Mouse (Mus musculus) gonadal fat pad, adult 2 months (tissue): ENCODE results near the gene Cd2bp2. TPM values are rescaled to one million over a fixed set of nuclear protein-coding genes. Genes with fewer than 3 reads are reported as not detected.

Source experiments
- DNase-seq: peaks from one replicate; pipeline ENCODE4 v3.0.0-alpha.2; 2012; ENCODE audit warnings: low read depth
- polyA plus RNA-seq: library from polyadenylated mRNA; depleted of rRNA; stranded (reverse); fragments of >200 nt; gene quantifications from 2 replicates; pipeline ENCODE4 v1.2.3, GENCODE M21; 2012; rRNA removed

Cd2bp2 gene
- polyA plus RNA-seq, result 29.3 and 32.5 TPM in 2 replicates

- DNase-seq, result peak; percentile 82
These were observed at the start of gene Cd2bp2 for GRCm38 (mm10) chr7:127195544-127196295. Gene Cd2bp2 (minus strand): TSS chr7:127196050.

- no peak for DNase-seq
These were observed 49.0 kb upstream of the Cd2bp2 start for GRCm38 (mm10) chr7:127244658-127245510.

GRCm38 (mm10) chr7:127243870-127244657 is 48.2 kb upstream of the Cd2bp2 start, which contains the start of gene Zfp771:
Gene Zfp771 (plus strand): TSS chr7:127244274.
- DNase-seq, result no peak

- no peak for DNase-seq
These were observed 47.6 kb upstream of the Cd2bp2 start for GRCm38 (mm10) chr7:127243361-127243867.

GRCm38 (mm10) chr7:127234777-127235176 is 38.9 kb upstream of the Cd2bp2 start:
- no peak for DNase-seq

- DNase-seq, result no peak
These were observed 37.9 kb upstream of the Cd2bp2 start for GRCm38 (mm10) chr7:127233765-127234164.

GRCm38 (mm10) chr7:127233368-127233749 is 37.5 kb upstream of the Cd2bp2 start:
- no peak for DNase-seq

GRCm38 (mm10) chr7:127232622-127233367 is 36.9 kb upstream of the Cd2bp2 start, which contains the start of the genes Zfp553 and Sept1:
Gene Zfp553 (plus strand): TSS chr7:127233061.
Gene Sept1 (minus strand): TSS chr7:127233130.
- DNase-seq, result no peak

GRCm38 (mm10) chr7:127231826-127232621 is 36.2 kb upstream of the Cd2bp2 start:
- no peak for DNase-seq

GRCm38 (mm10) chr7:127231376-127231775 is 35.5 kb upstream of the Cd2bp2 start:
- no peak for DNase-seq

GRCm38 (mm10) chr7:127228615-127229303 is 32.9 kb upstream of the Cd2bp2 start:
- no peak for DNase-seq

GRCm38 (mm10) chr7:127225147-127225995 is 29.5 kb upstream of the Cd2bp2 start:
- no peak for DNase-seq

GRCm38 (mm10) chr7:127224616-127225015 is 28.8 kb upstream of the Cd2bp2 start:
- no peak for DNase-seq

GRCm38 (mm10) chr7:127223515-127224478 is 27.9 kb upstream of the Cd2bp2 start:
- DNase-seq, result no peak

- no peak for DNase-seq
These were observed 27.3 kb upstream of the Cd2bp2 start for GRCm38 (mm10) chr7:127223106-127223505.

- DNase-seq, result no peak
These were observed 24.6 kb upstream of the Cd2bp2 start for GRCm38 (mm10) chr7:127220440-127220839.

- DNase-seq, result no peak
These were observed 22.8 kb upstream of the Cd2bp2 start for GRCm38 (mm10) chr7:127218670-127219069.
